In the genomic region with DNA sequence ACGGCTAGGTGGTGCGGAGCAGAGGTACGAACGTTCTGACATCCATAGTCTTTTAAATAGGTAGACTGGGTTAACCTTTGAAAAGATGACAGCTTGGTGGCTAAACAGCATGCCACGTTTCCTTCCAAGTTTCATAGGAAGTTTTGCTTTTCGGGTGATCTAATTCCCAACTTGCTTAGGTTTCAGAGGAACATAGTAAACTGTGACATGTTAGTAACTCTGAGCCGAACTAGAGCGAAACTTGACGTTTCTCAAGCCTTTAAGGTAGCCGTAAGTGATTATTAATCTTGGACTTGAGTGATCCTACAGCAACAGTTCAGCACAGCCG, we compare ENCODE assay signal across 8 mouse cellular contexts. TPM values are rescaled to one million over a fixed set of nuclear protein-coding genes. Genes with fewer than 3 reads are reported as not detected.
A peak's percentile ranks its signal among the peaks of the same experiment; 100 is the strongest.
DNase-seq lines count a peak whose midpoint lies in the region; ATAC-seq and TF ChIP-seq lines count a peak whose summit lies in the region.

No protein-coding gene starts in this region.

- no peak for DNase-seq in lung, embryonic 14.5 days
- DNase-seq in lung, postnatal 4 days = no peak
- no peak for DNase-seq in adrenal gland, postnatal 14 days
- no peak for DNase-seq in left cerebral cortex, postnatal 4 days
- DNase-seq in retina, embryonic 14.5 days (ENCODE audit: low spot score) = no peak

- H3K27me3 ChIP-seq in lung, embryonic 14.5 days (ENCODE audit: insufficient read depth, low read length) = no peaks in the 10 kb centered on the region
- no peaks in the 10 kb centered on the region for H3K27me3 ChIP-seq in embryonic facial prominence, embryonic 13.5 days
- H3K27me3 ChIP-seq in intestine, postnatal 0 days (replicated peaks; ENCODE audit: control insufficient read depth, insufficient read depth, low read length) = no peaks in the 10 kb centered on the region
- no peaks in the 10 kb centered on the region for H3K27me3 ChIP-seq in neural tube, embryonic 15.5 days (replicated peaks)

- 0 out of 2 replicates have a peak, but pooled peaks cover 3% of the 10 kb centered on the region for H3K4me1 ChIP-seq in lung, embryonic 14.5 days (ENCODE audit: insufficient read depth)
- H3K4me1 ChIP-seq in embryonic facial prominence, embryonic 13.5 days = peaks cover 16% of the 10 kb centered on the region
- no peaks in the 10 kb centered on the region for H3K4me1 ChIP-seq in intestine, postnatal 0 days (replicated peaks; ENCODE audit: control insufficient read depth, insufficient read depth, low read length)
- peaks cover 29% of the 10 kb centered on the region for H3K4me1 ChIP-seq in neural tube, embryonic 15.5 days

- no peak for ATAC-seq in lung, embryonic 14.5 days (ENCODE audit: insufficient read depth)
- no peak for ATAC-seq in embryonic facial prominence, embryonic 13.5 days (ENCODE audit: insufficient number of reproducible peaks, insufficient read depth, low FRiP score, low TSS enrichment, low read depth)
- no peak for ATAC-seq in intestine, postnatal 0 days
- no peak for ATAC-seq in neural tube, embryonic 15.5 days (ENCODE audit: low FRiP score)

- H3K27ac ChIP-seq in lung, embryonic 14.5 days (ENCODE audit: low read depth) = peak overlapping the region; percentile 89
- H3K27ac ChIP-seq in embryonic facial prominence, embryonic 13.5 days = peak overlapping the region; percentile 90
- peak overlapping the region; percentile 89 for H3K27ac ChIP-seq in intestine, postnatal 0 days (ENCODE audit: low read depth, low read length)
- peak overlapping the region; percentile 93 for H3K27ac ChIP-seq in neural tube, embryonic 15.5 days (replicated peaks)

- TF ChIP-seq CTCF in lung, embryonic 14.5 days (IDR thresholded peaks at IDR 0.05; ENCODE audit: low read depth) = no peak
- TF ChIP-seq CTCF in intestine, postnatal 0 days (IDR thresholded peaks at IDR 0.05; ENCODE audit: low read depth) = no peak

- peak overlapping the region; percentile 88 for H3K4me2 ChIP-seq in lung, embryonic 14.5 days
- peak overlapping the region; percentile 82 for H3K4me2 ChIP-seq in embryonic facial prominence, embryonic 13.5 days
- peak overlapping the region; percentile 87 for H3K4me2 ChIP-seq in intestine, postnatal 0 days (replicated peaks; ENCODE audit: low read depth)
- H3K4me2 ChIP-seq in neural tube, embryonic 15.5 days = peak overlapping the region; percentile 82

- H3K36me3 ChIP-seq in lung, embryonic 14.5 days (ENCODE audit: insufficient read depth) = 0 out of 2 replicates have a peak, but pooled peaks cover 12% of the 10 kb centered on the region
- peaks cover 7% of the 10 kb centered on the region; the same call in 1 of the 2 replicates for H3K36me3 ChIP-seq in embryonic facial prominence, embryonic 13.5 days
- peaks cover 5% of the 10 kb centered on the region; the same call in 1 of the 2 replicates for H3K36me3 ChIP-seq in intestine, postnatal 0 days (ENCODE audit: control insufficient read depth, insufficient read depth)
- H3K36me3 ChIP-seq in neural tube, embryonic 15.5 days = peaks cover 14% of the 10 kb centered on the region; the same call in 1 of the 2 replicates

- H3K4me3 ChIP-seq in lung, embryonic 14.5 days (ENCODE audit: low read depth, low read length) = peak overlapping the region; percentile 81
- H3K4me3 ChIP-seq in embryonic facial prominence, embryonic 13.5 days = peak overlapping the region; percentile 92
- H3K4me3 ChIP-seq in intestine, postnatal 0 days (ENCODE audit: low read depth, low read length) = peak overlapping the region; percentile 77
- H3K4me3 ChIP-seq in neural tube, embryonic 15.5 days (replicated peaks) = peak overlapping the region; percentile 81

- H3K9ac ChIP-seq in lung, embryonic 14.5 days = peak overlapping the region; percentile 87
- H3K9ac ChIP-seq in embryonic facial prominence, embryonic 13.5 days = peak overlapping the region; percentile 92
- peak overlapping the region; percentile 86 for H3K9ac ChIP-seq in intestine, postnatal 0 days (ENCODE audit: low read depth, low read length)
- peak overlapping the region; percentile 79 for H3K9ac ChIP-seq in neural tube, embryonic 15.5 days (replicated peaks)

- H3K9me3 ChIP-seq in lung, embryonic 14.5 days (ENCODE audit: low read depth, low read length) = no peaks in the 10 kb centered on the region
- H3K9me3 ChIP-seq in embryonic facial prominence, embryonic 13.5 days = no peaks in the 10 kb centered on the region
- H3K9me3 ChIP-seq in intestine, postnatal 0 days (ENCODE audit: control insufficient read depth) = no peaks in the 10 kb centered on the region
- H3K9me3 ChIP-seq in neural tube, embryonic 15.5 days (replicated peaks) = no peaks in the 10 kb centered on the region

- 1% methylated on average over 11 of the region's 11 CpGs for WGBS in lung, embryonic 14.5 days
- WGBS in embryonic facial prominence, embryonic 13.5 days = 4% methylated on average over 11 of the region's 11 CpGs
- WGBS in intestine, postnatal 0 days = 2% methylated on average over 11 of the region's 11 CpGs
- WGBS in neural tube, embryonic 15.5 days = 8% methylated on average over 11 of the region's 11 CpGs

- intact Hi-C loops in left cerebral cortex, postnatal 4 days (cut with DNase I) = no loop called here

RNA-seq across cellular contexts. Expression of a gene that starts 0.8 kb away (rescaled TPM):
- polyA plus RNA-seq in lung, embryonic 14.5 days (2014; fragmentation: Nextera tagmentation; extraction: Ambion mirVana) = 37.7 and 38.4 TPM in 2 replicates
- 34.6 and 37.8 TPM in 2 replicates for polyA plus RNA-seq in embryonic facial prominence, embryonic 13.5 days (2015; fragmentation: Nextera tagmentation; extraction: Ambion mirVana)
- polyA plus RNA-seq in intestine, postnatal 0 days (2015; fragmentation: Nextera tagmentation; extraction: Ambion mirVana) = 45.8 and 49.5 TPM in 2 replicates
- 54.5 and 60.5 TPM in 2 replicates for polyA plus RNA-seq in neural tube, embryonic 15.5 days (2015; fragmentation: Nextera tagmentation; extraction: Ambion mirVana)
- 55.1 and 55.5 TPM in 2 replicates for total RNA-seq in adrenal gland, postnatal 14 days (2021)
- 10 to 100 TPM; 41.8 to 48.1 TPM for total RNA-seq in left cerebral cortex, postnatal 4 days (2021)

RNA-seq across cellular contexts. Expression of a gene that starts 0.8 kb away (rescaled TPM):
- polyA plus RNA-seq in lung, embryonic 14.5 days (2014; fragmentation: Nextera tagmentation; extraction: Ambion mirVana) = 17.4 and 19.6 TPM in 2 replicates
- 15.6 and 21.6 TPM in 2 replicates for polyA plus RNA-seq in embryonic facial prominence, embryonic 13.5 days (2015; fragmentation: Nextera tagmentation; extraction: Ambion mirVana)
- 19.9 and 20.4 TPM in 2 replicates for polyA plus RNA-seq in intestine, postnatal 0 days (2015; fragmentation: Nextera tagmentation; extraction: Ambion mirVana)
- polyA plus RNA-seq in neural tube, embryonic 15.5 days (2015; fragmentation: Nextera tagmentation; extraction: Ambion mirVana) = 33.4 and 35.1 TPM in 2 replicates
- 28.4 and 29.1 TPM in 2 replicates for total RNA-seq in adrenal gland, postnatal 14 days (2021)
- 10 to 100 TPM; 49.5 to 52.3 TPM for total RNA-seq in left cerebral cortex, postnatal 4 days (2021)
